Mouse (Mus musculus): ENCODE data around the gene Prickle1.

GRCm38 (mm10) chr15:93610721-93611201 lies 15.1 kb upstream of the Prickle1 start:
- TF ChIP-seq CTCF (IDR thresholded peaks at IDR 0.05; ENCODE audit: borderline replicate concordance, insufficient read depth, low read depth, low read length) = no peak
- TF ChIP-seq POLR2A (IDR thresholded peaks at IDR 0.05; ENCODE audit: borderline replicate concordance, insufficient read depth, low read length) = no peak

Measured in cerebellum, adult 2 months (tissue).